Mouse (Mus musculus) cortical plate, adult 2 months (tissue): Measurements from ENCODE around the gene Unc79.

Experiments
- CTCF ChIP-seq: fragments of 200-500 bp; IDR thresholded peaks from 2 replicates; pipeline ENCODE4 v1.5.1; 2011; ENCODE audit warnings: mild to moderate bottlenecking, control low read depth, low read length; ENCODE audit not compliant: insufficient read depth; ENCODE audit errors: extremely low read depth
- POLR2A ChIP-seq: fragments of 200-500 bp; IDR thresholded peaks from 2 replicates; pipeline ENCODE4 v1.6.1; 2011; ENCODE audit warnings: mild to moderate bottlenecking, low read length, control low read depth; ENCODE audit not compliant: insufficient read depth; ENCODE audit errors: extremely low read depth

- TF ChIP-seq CTCF (no peak), POLR2A (no peak)
These were observed 146.5 kb downstream of the Unc79 start for GRCm38 (mm10) chr12:103095160-103095559.
